Mouse (Mus musculus) urinary bladder, postnatal 36 days (tissue): Measurements from ENCODE around the gene Serpina3n.
"Not testable (repeated sequence)": the region's sequence is repeated elsewhere in the genome, so short reads cannot be mapped to it uniquely, and the experiment has no call there.

Experiments used
- DNase-seq, 2 experiments: peaks; one replicate each; pipeline ENCODE4 v3.0.0; 2022; ENCODE audit warnings: low spot score in 2 of 2, mixed read lengths in 1 of 2

Gene Serpina3n

GRCm38 (mm10) chr12:104433951-104434735 lies 27.6 kb downstream of the Serpina3n start:
- DNase-seq: no peak

- DNase-seq: peak; percentile 76 to 84
Observed at GRCm38 (mm10) chr12:104440087-104440760, 33.7 kb downstream of the Serpina3n start.

GRCm38 (mm10) chr12:104443716-104444115 lies 37.2 kb downstream of the Serpina3n start:
- DNase-seq: no peak

- DNase-seq: not testable (repeated sequence)
Observed at GRCm38 (mm10) chr12:104447056-104447455, 40.5 kb downstream of the Serpina3n start.

- peak; percentile 37 to 42 for DNase-seq
Observed at GRCm38 (mm10) chr12:104448099-104448498, 41.6 kb downstream of the Serpina3n start.

- no peak for DNase-seq
Observed at GRCm38 (mm10) chr12:104450257-104450656, 43.7 kb downstream of the Serpina3n start.

GRCm38 (mm10) chr12:104453002-104453401 lies 46.5 kb downstream of the Serpina3n start:
- DNase-seq: no peak

- no peak for DNase-seq
Observed at GRCm38 (mm10) chr12:104459377-104459776, 52.8 kb downstream of the Serpina3n start.

- DNase-seq: no peak
Observed at GRCm38 (mm10) chr12:104461372-104461771, 54.8 kb downstream of the Serpina3n start.
